Mouse (Mus musculus) kidney, postnatal 4 days (tissue): ENCODE data around the gene Phf10.
A peak's percentile ranks its signal among the peaks of the same experiment; 100 is the strongest.
"Not testable (repeated sequence)": the region's sequence is repeated elsewhere in the genome, so short reads cannot be mapped to it uniquely, and the experiment has no call there.

Experiments used
- DNase-seq, 2 experiments: peaks; one replicate each; pipeline ENCODE4 v3.0.0; 2021; ENCODE audit warnings: mixed read lengths in 2 of 2

The Phf10 gene

GRCm38 (mm10) chr17:14943009-14943728 is 17.9 kb downstream of the Phf10 start, which contains the start of the genes Wdr27 and 1600012H06Rik:
Wdr27 (minus strand) TSS chr17:14943158.
1600012H06Rik (plus strand) TSS chr17:14943184.
- DNase-seq = peak; percentile 99

GRCm38 (mm10) chr17:14942181-14942580 is 18.9 kb downstream of the Phf10 start:
- not testable (repeated sequence) for DNase-seq

GRCm38 (mm10) chr17:14935841-14936605 is 25.1 kb downstream of the Phf10 start:
- DNase-seq = no peak

- not testable (repeated sequence) for DNase-seq
These were observed 25.8 kb downstream of the Phf10 start for GRCm38 (mm10) chr17:14935280-14935679.

GRCm38 (mm10) chr17:14931469-14931868 is 29.6 kb downstream of the Phf10 start:
- no peak for DNase-seq

- no peak for DNase-seq
These were observed 30.4 kb downstream of the Phf10 start for GRCm38 (mm10) chr17:14930697-14931096.

- DNase-seq = no peak
These were observed 32.4 kb downstream of the Phf10 start for GRCm38 (mm10) chr17:14928631-14929030.

- no peak for DNase-seq
These were observed 33.3 kb downstream of the Phf10 start for GRCm38 (mm10) chr17:14927644-14928218.

GRCm38 (mm10) chr17:14921582-14921981 is 39.5 kb downstream of the Phf10 start:
- no peak for DNase-seq

- no peak for DNase-seq
These were observed 43.2 kb downstream of the Phf10 start for GRCm38 (mm10) chr17:14917866-14918265.

- DNase-seq = no peak
These were observed 46.7 kb downstream of the Phf10 start for GRCm38 (mm10) chr17:14914401-14914800.

GRCm38 (mm10) chr17:14912981-14913380 is 48.1 kb downstream of the Phf10 start:
- DNase-seq = no peak

- DNase-seq = peak; percentile 30 to 32
These were observed 48.7 kb downstream of the Phf10 start for GRCm38 (mm10) chr17:14912420-14912819.

GRCm38 (mm10) chr17:14910771-14911170 is 50.3 kb downstream of the Phf10 start:
- no peak for DNase-seq

- no peak for DNase-seq
These were observed 51.7 kb downstream of the Phf10 start for GRCm38 (mm10) chr17:14909331-14909730.

GRCm38 (mm10) chr17:14907136-14907535 is 53.9 kb downstream of the Phf10 start:
- no peak for DNase-seq

- DNase-seq = no peak
These were observed 54.5 kb downstream of the Phf10 start for GRCm38 (mm10) chr17:14906611-14907010.

GRCm38 (mm10) chr17:14904637-14905265 is 56.3 kb downstream of the Phf10 start:
- DNase-seq = peak; percentile 77 to 79

- no peak for DNase-seq
These were observed 56.9 kb downstream of the Phf10 start for GRCm38 (mm10) chr17:14904206-14904605.

GRCm38 (mm10) chr17:14903212-14903611 is 57.9 kb downstream of the Phf10 start:
- DNase-seq = no peak

- DNase-seq = no peak
These were observed 62.1 kb downstream of the Phf10 start for GRCm38 (mm10) chr17:14898972-14899371.

GRCm38 (mm10) chr17:14895058-14895457 is 66.0 kb downstream of the Phf10 start:
- DNase-seq = not testable (repeated sequence)
